Mouse (Mus musculus): Measurements from ENCODE around the gene Cfap45. TPM values are rescaled to one million over a fixed set of nuclear protein-coding genes. Genes with fewer than 3 reads are reported as not detected.

Cfap45 gene
- polyA plus RNA-seq, 1 experiment from 2014 or later: 1.2 TPM

DNA sequence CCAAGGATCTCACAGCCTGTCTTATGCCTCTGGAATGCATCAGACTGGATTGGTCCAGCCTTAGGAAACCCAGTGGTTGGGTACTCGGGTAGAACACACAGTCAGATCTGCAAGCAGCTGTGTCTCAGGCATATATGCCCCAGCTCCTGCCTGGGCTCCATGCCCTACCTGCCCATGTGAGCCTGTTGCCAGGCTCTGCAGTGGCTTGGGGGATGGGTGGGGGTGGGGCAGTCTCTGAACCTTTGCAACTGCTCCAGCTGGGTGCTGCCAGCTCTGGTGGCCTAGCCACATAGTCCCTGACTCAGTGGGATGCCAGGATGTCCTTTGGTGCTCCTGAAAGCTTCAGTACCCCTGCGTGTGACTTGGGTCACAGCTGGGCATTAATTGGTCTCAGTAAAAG, 28.7 kb downstream of the Cfap45 start:
- ATAC-seq (ENCODE audit: low FRiP score, low read depth): no peak
- Histone ChIP-seq H3K4me3 (no peak overlapping the region), H3K4me2 (replicated peaks) (peak overlapping the region; percentile 66), H3K9ac (replicated peaks) (no peak overlapping the region), H3K9me3 (no peaks in the 10 kb centered on the region), H3K36me3 (no peaks in the 10 kb centered on the region), H3K4me1 (peaks cover 27% of the 10 kb centered on the region), H3K27ac (replicated peaks) (no peak overlapping the region), H3K27me3 (peaks cover 32% of the 10 kb centered on the region)
- 6% methylated on average over 2 of the region's 2 CpGs for WGBS

DNA sequence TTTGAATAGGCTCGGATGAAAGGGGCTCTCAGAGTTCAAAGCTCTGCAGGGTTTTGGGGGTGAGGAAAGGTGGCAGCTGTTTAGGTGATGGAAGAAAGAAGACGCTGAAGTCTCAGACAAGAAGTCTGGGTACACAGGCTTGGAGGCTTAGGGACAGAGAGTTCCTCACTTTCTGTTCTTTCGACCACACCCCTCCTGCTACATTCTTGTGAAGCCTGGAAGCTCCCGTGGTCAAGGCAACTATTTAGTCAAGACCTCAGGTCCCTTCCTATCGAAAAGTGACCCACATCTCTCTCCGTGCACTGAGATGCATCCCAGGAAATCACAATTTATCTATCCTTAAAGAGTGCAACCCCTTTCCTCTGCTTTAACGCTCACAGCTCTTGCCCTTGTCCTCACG, 29.1 kb downstream of the Cfap45 start:
- Histone ChIP-seq H3K27me3 (peaks cover 32% of the 10 kb centered on the region), H3K27ac (replicated peaks) (no peak overlapping the region), H3K4me3 (peak overlapping the region; percentile 43), H3K9ac (replicated peaks) (0 out of 2 replicates have a peak overlapping the region, but pooled peaks have one; percentile 46), H3K4me1 (peaks cover 27% of the 10 kb centered on the region), H3K36me3 (no peaks in the 10 kb centered on the region), H3K9me3 (no peaks in the 10 kb centered on the region), H3K4me2 (replicated peaks) (peak overlapping the region; percentile 66)
- 2% methylated on average over 8 of the region's 8 CpGs for WGBS
- ATAC-seq (ENCODE audit: low FRiP score, low read depth): no peak

DNA sequence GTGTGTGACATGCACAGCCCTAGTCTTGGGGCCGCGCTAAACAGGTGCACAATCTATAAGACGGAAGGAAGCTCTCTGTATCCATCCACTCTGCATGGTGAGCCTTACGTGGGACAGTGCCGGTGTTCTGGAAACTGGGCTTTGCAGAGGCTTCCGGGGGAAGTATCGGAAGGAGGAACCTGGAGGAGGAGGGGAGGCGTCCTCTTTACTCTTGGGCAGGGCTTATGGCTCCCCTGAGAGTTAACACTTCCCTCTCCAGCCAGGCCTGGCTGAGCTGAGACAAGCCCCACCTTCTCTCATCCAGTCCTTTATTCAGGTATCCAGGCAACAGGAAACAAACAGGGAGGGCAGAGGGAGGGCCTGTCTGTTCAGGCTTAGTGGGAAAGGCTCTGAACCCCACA, 29.9 kb downstream of the Cfap45 start:
- Histone ChIP-seq H3K9ac (replicated peaks) (peak overlapping the region; percentile 46), H3K27ac (replicated peaks) (peak overlapping the region; percentile 46; the same call in 1 of the 2 replicates), H3K9me3 (no peaks in the 10 kb centered on the region), H3K36me3 (no peaks in the 10 kb centered on the region), H3K4me2 (replicated peaks) (peak overlapping the region; percentile 66), H3K4me3 (peak overlapping the region; percentile 43), H3K4me1 (peaks cover 27% of the 10 kb centered on the region), H3K27me3 (peaks cover 32% of the 10 kb centered on the region)
- ATAC-seq (ENCODE audit: low FRiP score, low read depth): peak; percentile 88
- WGBS: under 1% methylated on average over 8 of the region's 8 CpGs

DNA sequence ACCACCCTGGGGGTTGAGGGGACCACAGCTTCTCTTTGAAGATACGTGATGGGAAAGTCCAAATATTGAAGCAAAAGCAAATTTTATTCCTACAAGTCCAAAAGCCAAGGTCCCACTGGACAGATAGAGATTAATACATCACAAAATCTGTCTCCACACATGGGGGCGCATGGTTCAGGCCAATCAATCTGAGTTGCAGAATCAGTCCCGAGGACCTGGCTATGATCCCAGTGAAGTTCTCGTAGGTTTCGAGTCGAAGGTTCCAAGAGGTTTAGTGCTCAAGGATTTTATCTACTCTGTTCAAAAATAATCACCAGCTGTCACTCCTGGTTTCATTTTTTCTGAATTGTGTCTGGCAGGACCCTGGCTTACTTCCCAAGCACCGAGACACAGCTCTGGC, 30.4 kb downstream of the Cfap45 start:
- H3K4me1 ChIP-seq: peaks cover 27% of the 10 kb centered on the region
- H3K27me3 ChIP-seq: peaks cover 35% of the 10 kb centered on the region
- no peak overlapping the region for H3K4me3 ChIP-seq
- no peak; the same call in 1 of the 2 replicates for ATAC-seq (ENCODE audit: low FRiP score, low read depth)
- WGBS: 49% methylated on average over 7 of the region's 7 CpGs
- no peaks in the 10 kb centered on the region for H3K36me3 ChIP-seq
- H3K4me2 ChIP-seq (replicated peaks): peak overlapping the region; percentile 66
- peak overlapping the region; percentile 46; the same call in 1 of the 2 replicates for H3K9ac ChIP-seq (replicated peaks)
- H3K27ac ChIP-seq (replicated peaks): no peak overlapping the region
- no peaks in the 10 kb centered on the region for H3K9me3 ChIP-seq

DNA sequence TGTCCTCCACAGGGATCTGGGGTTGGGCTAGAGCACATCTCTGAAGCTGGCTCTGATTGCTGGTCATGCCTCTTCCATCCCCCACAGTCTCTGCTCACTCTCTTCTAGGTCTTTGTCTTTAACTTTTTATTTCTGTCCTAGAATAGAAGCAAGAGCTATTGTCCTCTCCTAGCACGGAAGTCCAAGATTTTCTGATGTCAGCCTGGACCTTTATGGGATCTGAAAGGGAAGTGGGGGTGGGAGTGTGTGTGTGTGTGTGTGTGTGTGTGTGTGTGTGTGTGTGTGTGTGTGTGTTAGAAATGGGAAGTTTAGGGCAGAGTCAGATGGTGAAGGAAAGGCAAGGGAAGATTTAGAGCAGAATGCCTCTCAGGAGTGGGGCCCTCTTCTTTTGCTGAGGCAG, 32.0 kb downstream of the Cfap45 start:
- ATAC-seq (ENCODE audit: low FRiP score, low read depth): no peak
- H3K27ac ChIP-seq (replicated peaks): no peak overlapping the region
- H3K4me1 ChIP-seq: peaks cover 27% of the 10 kb centered on the region
- H3K36me3 ChIP-seq: no peaks in the 10 kb centered on the region
- H3K9ac ChIP-seq (replicated peaks): no peak overlapping the region
- WGBS: 45% methylated on average over 1 of the region's 1 CpGs
- peaks cover 43% of the 10 kb centered on the region for H3K27me3 ChIP-seq
- no peaks in the 10 kb centered on the region for H3K9me3 ChIP-seq
- no peak overlapping the region for H3K4me3 ChIP-seq
- H3K4me2 ChIP-seq (replicated peaks): no peak overlapping the region

DNA sequence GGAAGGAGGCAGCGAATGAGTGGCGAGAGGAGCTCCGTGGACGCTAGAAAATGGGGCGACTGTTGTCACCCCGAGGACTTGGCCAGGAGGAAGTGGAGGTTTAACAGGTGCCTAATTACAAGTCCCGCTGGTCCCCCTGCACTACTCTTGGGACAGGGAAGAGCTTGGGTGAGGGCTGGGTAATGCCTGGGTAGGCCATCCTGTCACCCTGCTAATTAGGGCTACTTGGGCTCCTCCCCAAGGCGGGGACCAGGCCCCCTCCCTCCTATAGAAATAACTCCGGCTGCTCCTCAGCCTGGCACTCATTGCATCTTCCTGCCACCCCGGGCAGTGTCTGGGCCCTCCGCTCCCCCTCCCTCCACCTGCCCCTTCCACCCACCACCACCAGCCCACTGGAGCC, 35.0 kb downstream of the Cfap45 start, which contains the start of gene Vsig8:
Gene Vsig8 (plus strand): TSS at position 301 of the 400 bp plus-strand sequence.
- 87% methylated on average over 11 of the region's 11 CpGs for WGBS
- Histone ChIP-seq H3K4me1 (peaks cover 12% of the 10 kb centered on the region), H3K4me2 (replicated peaks) (no peak within 1 kb of the TSS), H3K9ac (replicated peaks) (no peak within 1 kb of the TSS), H3K36me3 (no peaks in the 10 kb centered on the region), H3K9me3 (no peaks in the 10 kb centered on the region), H3K4me3 (no peak within 1 kb of the TSS), H3K27me3 (peaks cover 49% of the 10 kb centered on the region), H3K27ac (replicated peaks) (no peak within 1 kb of the TSS)
- ATAC-seq (ENCODE audit: low FRiP score, low read depth): no peak

DNA sequence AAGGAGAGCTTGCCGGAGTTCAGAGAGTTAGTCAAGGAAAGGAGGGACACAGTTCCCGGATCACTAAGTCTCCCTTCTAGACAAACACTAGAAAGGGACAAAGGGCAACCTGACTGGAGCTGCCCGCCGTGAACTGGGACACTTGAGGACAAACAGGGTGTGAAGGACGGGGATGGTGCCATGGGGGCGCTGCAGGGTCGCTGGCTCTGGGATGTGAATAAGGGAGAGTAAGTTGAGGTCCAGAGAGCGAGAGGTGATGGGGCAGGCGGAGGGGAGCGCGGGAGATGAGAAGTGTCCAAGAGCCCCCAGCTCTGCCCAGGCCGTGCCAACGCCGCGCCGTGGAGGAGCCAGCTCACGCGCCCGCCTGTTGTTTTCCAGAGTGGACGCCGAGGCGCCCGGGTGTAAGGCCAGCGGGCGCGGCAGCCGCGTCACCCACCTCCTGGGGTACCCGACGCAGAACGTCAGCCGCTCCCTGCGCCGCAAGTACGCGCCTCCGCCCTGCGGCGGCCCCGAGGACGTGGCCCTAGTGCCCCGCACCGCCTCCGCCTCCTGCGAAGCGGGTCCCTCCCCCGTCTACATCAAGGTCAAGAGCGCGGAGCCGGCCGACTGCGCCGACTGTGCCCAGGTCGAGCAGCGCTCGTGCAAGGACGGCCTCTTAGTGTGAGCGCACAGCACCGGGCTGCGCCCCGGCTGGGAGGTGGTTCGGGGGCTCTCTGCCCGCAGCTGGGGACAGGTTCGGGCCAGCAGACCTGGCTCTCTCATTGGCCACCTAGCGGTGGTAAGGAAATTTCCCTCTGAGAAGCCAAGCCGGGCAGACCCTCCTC, 42.3 kb downstream of the Cfap45 start:
- Histone ChIP-seq H3K27ac (replicated peaks) (no peak overlapping the region), H3K4me3 (peak overlapping the region; percentile 65), H3K36me3 (no peaks in the 10 kb centered on the region), H3K27me3 (peaks cover 58% of the 10 kb centered on the region), H3K9me3 (no peaks in the 10 kb centered on the region), H3K9ac (replicated peaks) (peak overlapping the region; percentile 57), H3K4me1 (peaks cover 19% of the 10 kb centered on the region), H3K4me2 (replicated peaks) (peak overlapping the region; percentile 97)
- under 1% methylated on average over 59 of the region's 66 CpGs for WGBS
- ATAC-seq (ENCODE audit: low FRiP score, low read depth): peak; percentile 91

DNA sequence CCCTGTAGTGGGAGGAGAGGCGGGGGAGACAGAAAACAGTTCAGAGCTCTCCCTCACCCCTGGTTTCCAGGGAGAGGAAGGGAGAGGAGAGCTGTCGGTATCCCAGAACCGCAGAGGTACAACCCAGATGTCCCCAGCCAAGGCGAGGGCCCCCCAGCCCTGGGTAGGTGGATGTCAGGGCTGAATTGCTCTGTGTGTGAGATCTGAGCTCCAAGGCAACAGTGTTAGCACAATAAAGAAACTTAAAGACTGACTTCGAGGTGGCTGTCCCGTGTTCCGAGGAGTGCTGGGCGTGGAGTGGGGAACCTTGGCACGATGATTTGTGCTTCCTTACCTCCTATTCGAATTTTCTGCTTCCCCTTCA, 42.8 kb downstream of the Cfap45 start:
- H3K27ac ChIP-seq (replicated peaks): no peak overlapping the region
- H3K4me2 ChIP-seq (replicated peaks): peak overlapping the region; percentile 97
- no peak for ATAC-seq (ENCODE audit: low FRiP score, low read depth)
- peaks cover 19% of the 10 kb centered on the region for H3K4me1 ChIP-seq
- H3K9me3 ChIP-seq: no peaks in the 10 kb centered on the region
- H3K9ac ChIP-seq (replicated peaks): peak overlapping the region; percentile 57; the same call in 1 of the 2 replicates
- peaks cover 55% of the 10 kb centered on the region for H3K27me3 ChIP-seq
- peak overlapping the region; percentile 65 for H3K4me3 ChIP-seq
- H3K36me3 ChIP-seq: no peaks in the 10 kb centered on the region
- 2% methylated on average over 9 of the region's 10 CpGs for WGBS

DNA sequence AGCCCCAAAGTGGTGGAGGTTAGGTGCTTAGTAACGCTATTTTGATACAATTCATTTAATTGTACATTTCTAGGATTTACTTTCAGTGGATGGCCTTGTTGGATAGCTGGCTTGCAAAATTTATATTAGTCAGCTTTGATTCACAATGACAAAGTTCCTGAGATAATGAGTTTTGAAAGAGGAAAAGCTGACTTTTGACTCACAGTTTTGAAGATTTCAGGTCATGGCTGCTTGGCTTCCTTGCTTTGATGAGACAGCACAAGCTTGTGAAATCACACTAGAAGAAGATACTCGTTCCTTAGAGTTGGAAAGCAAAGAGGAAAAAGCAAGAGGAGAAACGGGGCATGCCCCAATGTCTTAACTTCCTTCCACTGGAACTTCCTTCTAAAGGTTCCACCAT, 45.5 kb downstream of the Cfap45 start:
- 70% methylated on average over 3 of the region's 3 CpGs for WGBS
- H3K4me2 ChIP-seq (replicated peaks): no peak overlapping the region
- H3K9ac ChIP-seq (replicated peaks): no peak overlapping the region
- H3K9me3 ChIP-seq: no peaks in the 10 kb centered on the region
- no peak for ATAC-seq (ENCODE audit: low FRiP score, low read depth)
- H3K4me3 ChIP-seq: no peak overlapping the region
- no peak overlapping the region for H3K27ac ChIP-seq (replicated peaks)
- H3K27me3 ChIP-seq: peaks cover 36% of the 10 kb centered on the region
- H3K36me3 ChIP-seq: no peaks in the 10 kb centered on the region
- peaks cover 19% of the 10 kb centered on the region for H3K4me1 ChIP-seq

DNA sequence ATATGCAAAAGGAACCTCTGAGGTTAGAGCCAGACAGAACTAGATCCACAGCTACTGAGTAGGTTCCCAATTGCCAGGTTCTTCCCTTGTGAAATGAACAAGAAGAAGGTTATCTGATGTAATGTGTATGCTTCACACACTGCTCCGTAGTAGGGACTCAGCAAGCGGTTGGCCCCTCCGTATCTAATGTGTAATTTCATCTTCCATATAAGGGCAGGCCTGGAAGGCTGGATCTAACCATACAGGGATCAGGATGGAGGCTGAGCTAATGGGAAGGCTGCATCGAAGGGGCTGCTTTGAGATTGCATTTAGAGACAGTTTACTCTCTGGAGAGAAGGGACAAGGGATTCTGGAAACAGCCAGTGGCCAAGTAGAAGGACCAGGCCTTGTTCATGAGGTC, 47.2 kb downstream of the Cfap45 start:
- no peak overlapping the region for H3K4me2 ChIP-seq (replicated peaks)
- no peak overlapping the region for H3K9ac ChIP-seq (replicated peaks)
- H3K4me1 ChIP-seq: peaks cover 7% of the 10 kb centered on the region; the same call in 1 of the 2 replicates
- H3K27ac ChIP-seq (replicated peaks): no peak overlapping the region
- WGBS: 79% methylated on average over 4 of the region's 4 CpGs
- no peak for ATAC-seq (ENCODE audit: low FRiP score, low read depth)
- H3K4me3 ChIP-seq: no peak overlapping the region
- peaks cover 22% of the 10 kb centered on the region for H3K27me3 ChIP-seq
- H3K36me3 ChIP-seq: no peaks in the 10 kb centered on the region
- no peaks in the 10 kb centered on the region for H3K9me3 ChIP-seq

DNA sequence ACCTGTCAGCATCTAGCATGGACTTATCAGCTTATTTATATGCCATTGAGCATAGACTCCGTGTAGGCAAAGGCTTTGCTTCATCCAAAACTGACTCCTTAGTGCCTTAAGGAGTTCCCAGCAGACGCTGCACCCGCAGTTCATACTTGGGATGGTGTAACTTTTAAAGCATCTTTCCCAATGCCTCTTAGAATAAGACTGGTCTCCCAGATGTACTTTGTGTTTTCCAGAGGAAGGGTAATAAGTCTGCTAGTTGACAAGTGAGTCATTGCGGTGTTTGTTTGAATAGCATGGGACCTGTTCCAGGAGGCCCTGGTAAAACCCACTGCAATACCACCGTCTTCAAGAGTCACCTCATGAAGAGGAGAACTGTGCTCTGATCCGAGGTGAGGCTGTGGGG, 59.5 kb downstream of the Cfap45 start:
- Histone ChIP-seq H3K4me3 (no peak overlapping the region), H3K4me2 (replicated peaks) (no peak overlapping the region), H3K9ac (replicated peaks) (no peak overlapping the region), H3K27me3 (peaks cover 20% of the 10 kb centered on the region), H3K9me3 (no peaks in the 10 kb centered on the region), H3K27ac (replicated peaks) (no peak overlapping the region), H3K4me1 (peaks cover 3% of the 10 kb centered on the region; the same call in 1 of the 2 replicates), H3K36me3 (no peaks in the 10 kb centered on the region)
- WGBS: 82% methylated on average over 6 of the region's 6 CpGs
- no peak for ATAC-seq (ENCODE audit: low FRiP score, low read depth)

DNA sequence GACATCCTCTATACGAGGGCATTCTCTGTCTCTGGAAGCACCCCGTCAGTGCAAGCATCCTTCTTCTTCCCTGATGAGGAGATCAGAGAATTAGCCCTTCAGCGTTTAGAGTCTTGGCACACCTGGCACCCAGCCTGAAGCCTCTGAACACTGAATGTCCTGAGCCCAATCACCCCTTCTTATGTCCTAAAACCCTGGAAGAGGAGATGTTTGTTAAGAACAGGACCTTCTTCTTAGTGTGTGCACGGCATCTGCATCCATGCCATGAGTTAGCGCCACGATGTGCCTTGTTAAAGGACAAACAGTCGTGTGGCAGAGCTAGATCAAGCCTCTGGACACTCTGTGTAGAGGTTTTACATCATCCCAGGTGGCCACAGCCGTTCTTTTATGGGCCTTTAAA, 61.8 kb downstream of the Cfap45 start:
- no peaks in the 10 kb centered on the region for H3K36me3 ChIP-seq
- 85% methylated on average over 8 of the region's 8 CpGs for WGBS
- no peak overlapping the region for H3K27ac ChIP-seq (replicated peaks)
- peaks cover 17% of the 10 kb centered on the region for H3K4me1 ChIP-seq
- no peaks in the 10 kb centered on the region for H3K9me3 ChIP-seq
- H3K9ac ChIP-seq (replicated peaks): no peak overlapping the region
- peaks cover 24% of the 10 kb centered on the region for H3K27me3 ChIP-seq
- ATAC-seq (ENCODE audit: low FRiP score, low read depth): no peak
- H3K4me3 ChIP-seq: no peak overlapping the region
- no peak overlapping the region for H3K4me2 ChIP-seq (replicated peaks)
